Mouse (Mus musculus) olfactory bulb, adult 2 months (tissue): ENCODE measurements around the gene Sgo1.

ENCODE experiments used
- CTCF ChIP-seq: fragments of 200-500 bp; IDR thresholded peaks from 2 replicates; pipeline ENCODE4 v1.5.1; 2012; ENCODE audit warnings: low read depth, mild to moderate bottlenecking, low read length, moderate library complexity; ENCODE audit not compliant: insufficient read depth
- POLR2A ChIP-seq: fragments of 200-500 bp; IDR thresholded peaks from 2 replicates; pipeline ENCODE4 v1.6.1; 2012; ENCODE audit warnings: mild to moderate bottlenecking, low read depth, low read length, moderate library complexity; ENCODE audit not compliant: insufficient read depth

DNA sequence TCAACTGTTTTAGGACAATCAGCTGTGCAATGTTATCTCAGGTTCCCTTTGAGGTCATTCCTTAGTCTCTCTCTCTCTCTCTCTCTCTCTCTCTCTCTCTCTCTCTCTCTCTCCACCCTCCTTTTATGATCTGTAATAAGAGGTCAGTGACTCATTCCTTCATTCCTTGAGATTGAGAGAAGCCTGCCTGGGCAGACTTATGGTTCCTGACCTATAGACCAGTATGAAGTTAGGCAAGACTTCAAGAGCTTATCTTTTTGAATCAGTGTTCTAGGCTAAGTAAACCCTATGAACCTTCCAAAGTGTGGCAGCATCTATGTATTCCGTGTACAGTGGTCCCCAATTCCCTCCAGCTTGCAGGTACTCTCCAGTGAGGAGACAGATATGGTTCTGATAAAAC, 25.3 kb upstream of the Sgo1 start:
- no peak for TF ChIP-seq POLR2A
- TF ChIP-seq CTCF, result no peak
